Mouse (Mus musculus): ENCODE measurements around the gene Foxp2.

The Foxp2 gene

DNA sequence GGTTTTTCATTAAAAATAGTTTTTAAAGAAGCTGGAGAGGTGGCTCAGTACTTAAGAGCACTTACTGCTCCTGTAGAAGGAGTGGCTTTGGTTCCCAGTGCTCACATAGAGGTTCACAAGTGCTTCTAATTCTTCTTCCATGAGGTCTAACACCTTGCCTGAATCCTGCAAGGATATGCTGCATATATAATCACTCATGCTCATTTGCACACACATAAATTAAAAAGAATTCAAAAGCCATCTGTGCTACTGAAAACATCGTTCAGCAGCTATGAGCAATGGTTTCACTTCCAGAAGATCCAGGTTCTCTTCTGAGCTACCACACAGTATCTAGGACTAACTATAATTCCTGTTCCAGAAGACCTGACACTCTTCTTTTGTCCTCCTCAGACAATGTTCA lies 200.4 kb downstream of the Foxp2 start:
- no peak for DNase-seq (ENCODE audit: low read depth, low spot score)

GRCm38 (mm10) chr6:15120916-15121315 lies 219.8 kb downstream of the Foxp2 start:
- no peak for DNase-seq (ENCODE audit: low read depth, low spot score)

DNA sequence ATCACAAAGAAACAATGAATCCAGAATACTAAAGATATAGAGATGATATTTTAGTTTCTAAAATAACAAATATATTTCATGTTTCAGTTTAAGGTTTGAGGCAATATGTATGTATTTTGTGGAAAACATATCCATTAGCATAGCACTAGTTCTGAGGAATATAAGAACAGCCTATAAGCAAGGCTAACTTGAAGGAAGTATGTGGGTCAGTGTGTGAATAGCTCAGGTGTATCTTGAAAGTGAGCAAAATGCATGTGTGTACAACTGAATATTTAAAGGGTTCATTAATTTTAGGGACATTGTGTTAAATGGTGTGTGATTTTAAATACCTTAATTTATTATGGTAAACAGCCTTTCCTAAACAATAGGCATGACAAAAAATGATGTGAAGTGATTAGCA lies 220.2 kb downstream of the Foxp2 start:
- DNase-seq (ENCODE audit: low read depth, low spot score): no peak

GRCm38 (mm10) chr6:15130142-15130541 lies 229.0 kb downstream of the Foxp2 start:
- DNase-seq (ENCODE audit: low read depth, low spot score): no peak

GRCm38 (mm10) chr6:15142094-15142493 lies 240.9 kb downstream of the Foxp2 start:
- DNase-seq (ENCODE audit: low read depth, low spot score): no peak

- no peak for DNase-seq (ENCODE audit: low read depth, low spot score)
These were observed 250.5 kb downstream of the Foxp2 start for GRCm38 (mm10) chr6:15151619-15152018.

GRCm38 (mm10) chr6:15163508-15164053 lies 262.4 kb downstream of the Foxp2 start:
- peak; percentile 49 for DNase-seq (ENCODE audit: low read depth, low spot score)

DNA sequence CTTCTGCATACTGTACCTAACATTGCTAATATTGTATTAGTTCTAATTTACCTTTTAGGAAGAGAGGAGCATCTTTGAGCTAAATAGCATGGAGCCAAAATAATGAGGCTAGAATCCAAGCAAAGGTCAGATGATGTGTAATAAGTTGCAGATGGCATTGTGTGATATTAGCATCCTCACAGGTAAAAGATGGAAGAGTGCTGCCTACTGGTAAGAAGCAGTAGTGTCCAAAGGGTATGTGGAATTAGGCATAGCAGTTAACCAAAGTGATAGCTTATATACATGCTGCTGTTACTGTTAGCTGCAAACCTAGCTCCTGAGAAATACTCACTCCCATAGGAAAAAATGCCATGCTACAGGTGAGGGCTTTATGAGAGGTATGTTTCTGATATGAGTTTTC lies 275.6 kb downstream of the Foxp2 start:
- no peak for DNase-seq (ENCODE audit: low read depth, low spot score)

DNA sequence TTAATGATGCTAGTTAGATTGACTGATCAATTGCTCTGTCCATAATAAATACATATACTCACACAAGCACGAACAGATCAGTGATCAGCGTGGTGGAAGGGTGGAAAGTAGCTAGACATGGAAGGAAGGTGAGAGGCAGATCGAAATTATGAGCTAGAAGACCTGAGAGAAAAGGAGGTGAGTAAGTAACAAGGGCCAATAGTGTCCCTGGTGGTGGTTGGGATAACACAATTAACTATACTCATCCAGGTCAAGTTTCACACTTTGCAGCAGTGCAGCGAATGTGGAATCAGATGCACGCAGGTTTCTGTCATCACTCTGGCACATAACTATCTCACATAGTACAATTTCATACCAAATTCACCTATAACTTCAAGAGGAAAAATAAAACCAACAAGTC lies 291.7 kb downstream of the Foxp2 start:
- no peak for DNase-seq (ENCODE audit: low read depth, low spot score)

DNA sequence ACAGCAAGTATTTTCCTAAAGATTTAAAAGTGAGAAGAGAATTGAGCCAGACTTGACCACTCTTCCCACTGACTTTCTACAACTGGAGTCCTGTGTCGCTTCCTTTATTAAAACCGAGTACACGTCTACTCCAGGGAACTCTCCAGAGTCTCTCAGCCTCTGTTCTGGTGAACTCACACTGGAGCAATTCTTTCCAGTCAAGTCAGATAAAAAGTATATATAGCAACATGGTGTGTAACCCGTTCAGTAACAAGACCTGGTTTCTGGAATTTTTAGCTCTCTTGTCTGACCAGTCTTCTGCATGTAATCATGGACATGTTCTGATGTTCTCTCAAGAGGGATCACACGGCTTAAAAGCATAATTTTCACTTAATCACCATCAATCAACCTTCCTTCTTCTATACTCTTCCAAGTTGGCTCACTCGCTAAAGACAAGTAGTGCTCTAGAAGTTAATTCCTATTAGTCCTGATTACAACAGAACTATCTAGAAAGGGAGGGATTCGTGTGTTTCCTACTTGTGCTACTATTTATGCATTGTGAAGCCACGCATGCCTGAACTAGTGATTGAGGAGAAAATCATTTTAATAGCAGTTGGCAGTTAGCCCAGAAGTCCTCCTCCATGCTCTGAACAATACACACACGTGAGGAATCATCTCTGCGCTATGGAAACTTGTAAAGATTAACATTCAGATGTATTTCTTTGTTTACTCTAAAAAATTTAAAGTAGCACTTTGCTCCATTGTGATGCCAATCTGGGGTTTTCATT lies 341.2 kb downstream of the Foxp2 start:
- no peak for DNase-seq (ENCODE audit: low read depth, low spot score)

DNA sequence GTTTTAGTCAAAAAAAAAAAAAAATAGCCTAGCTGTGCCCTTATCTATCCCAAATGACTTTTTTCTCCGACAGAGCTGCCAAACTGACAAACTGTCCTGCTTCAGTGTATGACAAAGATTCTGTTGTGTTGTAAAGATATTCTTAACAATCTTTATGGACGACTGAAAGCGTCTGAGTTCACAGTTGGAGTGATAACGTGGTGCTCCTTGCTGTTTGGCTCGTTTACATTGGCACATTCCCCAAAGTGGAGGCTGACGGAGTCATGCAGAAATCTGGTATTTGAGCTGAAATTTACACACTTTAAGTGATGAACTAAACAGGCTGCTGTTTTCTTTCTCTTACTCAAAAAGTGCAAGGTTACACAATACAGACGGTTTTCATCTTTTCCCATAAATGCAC lies 356.2 kb downstream of the Foxp2 start:
- no peak for DNase-seq (ENCODE audit: low read depth, low spot score)

DNA sequence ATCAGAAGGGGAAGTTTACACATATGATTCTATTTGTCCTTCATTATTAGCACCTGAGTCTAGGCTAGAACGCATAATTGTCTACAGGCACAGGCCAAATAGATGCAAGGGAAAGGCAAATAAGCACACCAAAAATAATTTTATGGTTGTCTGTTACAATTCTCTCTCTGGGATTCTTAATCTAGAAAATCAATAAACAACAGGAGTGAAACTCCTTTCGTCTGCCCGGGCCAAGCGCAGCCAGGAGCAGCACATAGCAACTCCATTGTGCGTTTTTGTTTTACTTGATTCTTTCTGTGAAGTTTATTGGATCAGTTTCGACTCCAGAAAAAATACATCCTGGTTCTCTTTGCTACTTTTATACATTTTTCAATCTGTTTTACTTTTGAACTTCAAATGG lies 356.7 kb downstream of the Foxp2 start:
- DNase-seq (ENCODE audit: low read depth, low spot score): no peak

DNA sequence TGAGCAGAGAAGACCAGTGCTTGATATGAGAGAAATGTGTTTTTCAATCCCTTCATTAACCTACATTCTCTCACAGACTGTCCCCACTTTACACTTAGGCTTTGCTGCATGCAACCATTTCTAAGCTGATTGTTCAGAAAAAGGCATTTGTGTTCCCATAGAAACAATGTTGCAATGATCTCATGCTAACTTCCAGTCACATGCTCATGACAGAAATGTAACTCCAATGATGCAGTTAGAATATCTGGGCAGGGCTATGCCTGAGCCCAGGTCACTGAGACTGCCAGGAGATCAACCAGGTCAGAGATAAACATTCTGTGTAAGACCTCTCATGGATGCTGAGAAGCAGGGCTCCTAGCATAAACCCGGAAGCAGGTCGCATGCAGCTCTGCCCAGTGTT lies 367.0 kb downstream of the Foxp2 start:
- DNase-seq (ENCODE audit: low read depth, low spot score): no peak

DNA sequence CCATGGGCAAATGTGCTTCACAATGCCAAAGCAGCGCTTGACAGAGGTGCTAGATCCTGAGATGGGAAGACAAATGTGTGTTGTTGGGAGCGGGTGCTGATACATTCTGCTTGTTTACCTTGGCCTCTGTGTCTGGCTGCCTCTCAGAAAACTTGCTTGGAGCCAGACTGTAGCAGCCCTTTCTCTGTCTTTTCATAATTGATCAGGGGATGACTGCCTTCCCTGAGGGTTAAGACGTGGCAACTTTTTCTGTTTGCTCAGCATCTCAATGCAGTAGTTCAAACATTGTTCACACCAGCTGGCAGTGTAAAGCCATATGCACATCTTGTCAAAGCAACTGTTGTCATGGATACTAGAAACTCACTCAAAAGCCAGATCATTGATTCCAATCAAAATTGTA lies 384.1 kb downstream of the Foxp2 start:
- no peak for DNase-seq (ENCODE audit: low read depth, low spot score)

DNA sequence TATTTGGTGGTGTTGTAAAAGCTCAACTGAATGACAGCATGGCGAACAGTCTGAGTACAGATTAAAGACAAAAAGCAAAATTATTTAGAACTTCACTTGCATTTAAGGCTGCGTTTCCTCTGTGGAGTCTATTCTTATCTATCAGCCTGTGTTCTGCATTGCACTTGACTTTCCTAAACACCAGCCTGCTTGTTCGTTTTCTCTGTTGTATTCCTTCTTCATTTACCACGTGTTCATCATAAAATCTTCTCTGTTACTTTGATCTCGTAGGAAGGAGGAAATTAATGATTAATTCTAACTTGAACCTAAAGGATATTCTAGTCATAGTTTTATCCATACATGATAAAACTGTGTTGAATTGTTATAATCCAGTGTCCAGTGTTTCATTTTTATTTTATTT lies 392.9 kb downstream of the Foxp2 start:
- no peak for DNase-seq (ENCODE audit: low read depth, low spot score)

GRCm38 (mm10) chr6:15299279-15299678 lies 398.1 kb downstream of the Foxp2 start:
- no peak for DNase-seq (ENCODE audit: low read depth, low spot score)

GRCm38 (mm10) chr6:15310671-15311070 lies 409.5 kb downstream of the Foxp2 start:
- no peak for DNase-seq (ENCODE audit: low read depth, low spot score)

DNA sequence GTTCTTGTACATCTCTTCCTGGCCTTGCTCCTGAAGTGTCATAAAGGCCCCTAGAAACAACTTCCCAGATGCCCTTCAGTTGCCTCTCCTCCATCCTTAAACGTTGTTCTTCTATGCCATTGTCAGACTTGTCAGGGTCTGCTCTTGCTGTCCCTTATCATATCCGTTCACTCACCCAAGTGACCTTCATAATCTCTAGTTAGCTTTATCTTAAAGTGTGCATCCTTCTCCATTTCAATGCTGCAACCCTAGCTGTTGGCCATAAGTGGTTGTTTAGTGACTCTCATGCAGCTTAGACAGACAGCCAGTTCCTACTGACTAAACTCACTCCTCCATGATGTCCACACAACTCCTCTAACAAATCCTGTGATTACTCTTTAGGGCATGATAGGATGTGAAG lies 415.8 kb downstream of the Foxp2 start:
- DNase-seq (ENCODE audit: low read depth, low spot score): no peak

DNA sequence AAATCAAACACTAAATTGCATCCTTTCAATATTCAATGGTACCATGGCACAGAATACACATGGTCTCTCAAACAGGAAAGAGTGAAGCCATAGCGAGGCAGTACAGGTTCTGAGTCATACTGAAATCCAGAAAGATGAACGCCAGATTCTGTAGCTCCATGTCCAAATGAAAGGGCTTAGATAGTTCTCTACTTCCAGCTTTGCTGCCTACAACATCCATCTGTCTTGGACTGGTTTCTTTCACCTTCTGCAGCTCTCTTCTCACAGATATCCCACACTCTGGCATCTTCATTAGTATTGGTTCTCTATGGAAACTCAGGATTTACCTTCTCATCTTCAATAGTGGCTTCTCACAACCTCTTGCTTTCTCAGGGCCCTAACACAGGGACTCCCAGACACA lies 417.2 kb downstream of the Foxp2 start:
- no peak for DNase-seq (ENCODE audit: low read depth, low spot score)

- no peak for DNase-seq (ENCODE audit: low read depth, low spot score)
These were observed 420.4 kb downstream of the Foxp2 start for GRCm38 (mm10) chr6:15321551-15321974.

DNA sequence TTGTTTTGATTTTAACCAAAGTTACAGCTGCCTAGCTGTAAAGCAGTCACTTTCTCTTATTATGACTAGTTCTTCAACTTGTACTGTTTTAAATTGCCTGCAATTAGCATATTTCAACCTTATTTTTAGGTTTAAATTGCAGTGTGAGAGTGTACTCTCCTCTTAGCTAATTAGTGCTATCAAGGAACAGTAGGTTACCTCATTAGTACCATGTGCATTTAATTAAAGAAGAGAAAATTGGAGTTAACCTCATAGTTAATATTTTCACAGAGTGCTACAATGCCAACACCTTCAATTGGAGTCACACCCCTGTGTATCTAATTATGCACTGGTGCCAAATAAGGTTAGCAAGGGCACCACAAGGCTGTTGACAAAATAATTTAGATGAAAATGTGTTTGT lies 421.9 kb downstream of the Foxp2 start:
- DNase-seq (ENCODE audit: low read depth, low spot score): no peak

DNA sequence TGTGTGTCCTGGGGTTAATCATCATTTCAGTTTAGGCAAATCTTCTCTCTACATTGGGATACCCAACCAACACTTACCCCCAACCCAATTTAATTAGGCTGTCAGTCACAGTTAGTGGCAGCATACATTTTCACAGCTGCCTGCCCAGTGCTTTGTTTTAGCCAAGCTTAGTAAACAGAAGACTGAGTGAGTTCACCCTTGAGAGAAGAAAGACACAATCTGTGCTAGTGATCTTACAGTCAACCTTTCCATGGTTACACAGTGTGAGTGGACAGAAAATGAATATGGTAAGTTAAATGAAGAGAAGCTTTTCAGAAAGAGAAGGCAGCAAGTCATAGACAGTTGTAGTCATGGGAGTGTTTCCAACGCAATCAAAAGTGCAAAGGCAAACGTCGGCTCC lies 446.6 kb downstream of the Foxp2 start:
- no peak for DNase-seq (ENCODE audit: low read depth, low spot score)

DNA sequence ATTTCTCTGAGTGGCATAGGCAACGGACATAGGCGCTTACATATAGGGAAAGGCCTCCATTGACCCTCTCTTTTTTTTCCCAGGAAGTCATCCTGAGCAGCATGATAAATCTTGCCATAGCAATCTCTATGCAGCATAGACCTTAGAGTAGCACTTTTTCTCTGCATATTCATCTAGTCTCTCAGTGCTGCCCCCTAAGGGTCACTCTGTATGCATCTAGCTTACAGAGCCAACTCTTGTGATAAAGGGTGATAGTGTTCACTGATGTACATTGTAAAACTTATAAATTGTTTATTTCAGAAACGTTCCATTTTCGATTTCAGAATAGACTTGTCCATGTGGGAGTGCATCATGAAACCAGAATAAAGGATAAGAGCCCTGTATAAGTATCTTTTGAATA lies 454.7 kb downstream of the Foxp2 start:
- DNase-seq (ENCODE audit: low read depth, low spot score): peak; percentile 16

DNA sequence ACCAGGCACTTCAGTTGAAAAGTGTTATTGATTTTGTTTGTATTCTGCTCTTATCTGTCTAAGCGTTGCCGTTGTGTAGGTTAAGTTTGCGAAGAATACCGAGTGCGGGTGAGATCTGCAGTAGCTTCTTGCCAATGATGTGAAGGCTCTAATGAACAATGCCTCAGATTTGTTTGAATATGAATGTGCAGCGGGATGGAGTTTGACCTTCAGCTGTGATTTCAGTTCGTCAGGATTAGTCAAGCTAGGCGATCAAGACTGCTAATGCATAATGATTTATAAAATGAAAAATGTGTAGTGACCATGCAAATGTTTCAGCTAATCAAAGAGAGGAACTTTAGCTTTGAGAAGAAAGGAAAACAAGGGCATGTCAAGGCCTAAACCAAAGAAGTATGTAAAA lies 469.1 kb downstream of the Foxp2 start:
- no peak for DNase-seq (ENCODE audit: low read depth, low spot score)

Measured in CD4-positive, CD25-positive, alpha-beta regulatory T cell, adult 2 months (primary cell).